Mouse (Mus musculus): ENCODE results near the gene Vipas39. TPM values are rescaled to one million over a fixed set of nuclear protein-coding genes. Genes with fewer than 3 reads are reported as not detected.

Gene Vipas39
- total and polyA plus RNA-seq, 2 experiments from 2014 or later, result 48.7 to 59.4 TPM

DNA sequence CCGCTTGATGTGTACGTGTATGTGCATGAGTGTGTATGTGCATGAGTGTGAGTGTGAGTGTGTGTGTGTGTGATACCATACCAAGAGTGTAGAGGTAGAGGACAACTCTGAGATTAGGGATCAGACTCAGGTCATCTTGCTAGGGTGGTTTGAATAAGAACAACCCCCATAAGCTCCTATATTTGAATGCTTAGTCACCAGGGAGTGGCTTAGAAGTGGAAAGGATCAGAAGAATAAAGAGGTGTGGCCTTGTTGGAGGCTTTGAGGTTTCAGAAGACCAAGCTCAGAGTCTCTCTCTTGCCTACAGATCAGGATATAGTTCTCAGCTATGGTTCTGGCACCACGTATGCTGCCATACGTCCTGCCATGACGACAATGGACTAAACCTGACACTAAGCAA, 9.4 kb downstream of the Vipas39 start:
- DNase-seq (ENCODE audit: low spot score) (no peak), ATAC-seq (ENCODE audit: low FRiP score) (no peak)
- H3K4me2 ChIP-seq (ENCODE audit: low read depth, low read length, poor library complexity, severe bottlenecking), result no peak overlapping the region
- no peaks in the 10 kb centered on the region for H3K4me1 ChIP-seq (ENCODE audit: insufficient read depth, low read length)
- H3K27me3 ChIP-seq (ENCODE audit: insufficient read depth, low read length), result no peaks in the 10 kb centered on the region
- no peak for TF ChIP-seq CTCF (IDR thresholded peaks at IDR 0.05)
- no peak overlapping the region for H3K9ac ChIP-seq (replicated peaks; ENCODE audit: low read length, poor library complexity, severe bottlenecking)
- peaks cover 63% of the 10 kb centered on the region for H3K36me3 ChIP-seq (ENCODE audit: insufficient read depth, low read length)
- no peaks in the 10 kb centered on the region for H3K9me3 ChIP-seq (ENCODE audit: low read length)
- H3K27ac ChIP-seq (ENCODE audit: low read depth, low read length), result no peak overlapping the region
- 92% methylated on average over 5 of the region's 5 CpGs for WGBS
- H3K4me3 ChIP-seq (ENCODE audit: low read depth, low read length), result no peak overlapping the region

DNA sequence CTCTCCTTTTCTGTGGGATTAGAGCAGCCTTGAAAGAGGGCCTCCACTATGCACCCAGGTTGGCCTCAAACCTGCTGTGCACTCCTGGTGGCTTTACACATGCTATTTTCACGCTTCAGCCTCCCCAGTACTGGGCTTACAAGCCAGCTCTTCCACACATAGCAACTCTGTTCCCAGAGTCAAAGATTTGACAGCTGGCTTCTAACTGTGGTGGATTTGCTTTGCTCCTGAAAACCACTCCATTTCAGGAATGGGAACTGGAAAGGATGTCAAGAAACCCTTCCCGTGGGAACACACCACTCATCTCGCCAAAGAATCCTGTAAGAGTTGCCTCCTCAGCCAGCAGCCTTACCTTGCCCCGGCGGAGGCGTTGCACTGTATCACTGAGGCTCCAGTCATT, 12.2 kb downstream of the Vipas39 start:
- H3K36me3 ChIP-seq (ENCODE audit: insufficient read depth, low read length), result peaks cover 75% of the 10 kb centered on the region
- ATAC-seq (ENCODE audit: low FRiP score) (no peak), DNase-seq (ENCODE audit: low spot score) (no peak)
- no peak overlapping the region for H3K27ac ChIP-seq (ENCODE audit: low read depth, low read length)
- no peaks in the 10 kb centered on the region for H3K4me1 ChIP-seq (ENCODE audit: insufficient read depth, low read length)
- no peak overlapping the region for H3K9ac ChIP-seq (replicated peaks; ENCODE audit: low read length, poor library complexity, severe bottlenecking)
- no peak overlapping the region for H3K4me2 ChIP-seq (ENCODE audit: low read depth, low read length, poor library complexity, severe bottlenecking)
- no peaks in the 10 kb centered on the region for H3K9me3 ChIP-seq (ENCODE audit: low read length)
- WGBS, result 92% methylated on average over 6 of the region's 6 CpGs
- H3K4me3 ChIP-seq (ENCODE audit: low read depth, low read length), result no peak overlapping the region
- no peaks in the 10 kb centered on the region for H3K27me3 ChIP-seq (ENCODE audit: insufficient read depth, low read length)
- no peak for TF ChIP-seq CTCF (IDR thresholded peaks at IDR 0.05)

DNA sequence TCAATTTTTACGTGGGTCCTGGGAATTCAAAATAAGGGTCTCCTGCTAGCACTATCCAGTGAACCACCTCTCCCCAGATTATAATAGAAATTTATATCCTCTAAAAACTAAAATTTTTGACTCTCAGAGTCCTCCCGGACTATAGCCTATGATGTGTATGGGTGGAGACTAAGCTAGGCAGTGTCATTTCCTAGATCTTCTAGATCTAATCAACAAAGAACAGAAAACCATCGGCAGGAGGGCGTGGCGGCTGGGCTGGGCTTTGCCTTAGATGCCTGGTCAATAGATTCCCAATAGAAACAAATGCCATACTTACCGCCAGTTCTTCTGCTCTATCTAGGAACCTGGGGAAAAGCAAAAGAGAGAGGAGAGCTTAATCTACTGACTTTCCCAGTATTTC, 15.9 kb downstream of the Vipas39 start:
- DNase-seq (ENCODE audit: low spot score) (no peak), ATAC-seq (ENCODE audit: low FRiP score) (no peak)
- Histone ChIP-seq H3K36me3 (ENCODE audit: insufficient read depth, low read length) (peaks cover 76% of the 10 kb centered on the region), H3K27ac (ENCODE audit: low read depth, low read length) (no peak overlapping the region), H3K27me3 (ENCODE audit: insufficient read depth, low read length) (no peaks in the 10 kb centered on the region), H3K4me3 (ENCODE audit: low read depth, low read length) (no peak overlapping the region), H3K9me3 (ENCODE audit: low read length) (no peaks in the 10 kb centered on the region), H3K9ac (replicated peaks; ENCODE audit: low read length, poor library complexity, severe bottlenecking) (no peak overlapping the region), H3K4me2 (ENCODE audit: low read depth, low read length, poor library complexity, severe bottlenecking) (no peak overlapping the region), H3K4me1 (ENCODE audit: insufficient read depth, low read length) (no peaks in the 10 kb centered on the region)
- whole genome bisulfite sequencing, result 96% methylated on average over 6 of the region's 6 CpGs
- TF ChIP-seq CTCF (IDR thresholded peaks at IDR 0.05), result no peak

DNA sequence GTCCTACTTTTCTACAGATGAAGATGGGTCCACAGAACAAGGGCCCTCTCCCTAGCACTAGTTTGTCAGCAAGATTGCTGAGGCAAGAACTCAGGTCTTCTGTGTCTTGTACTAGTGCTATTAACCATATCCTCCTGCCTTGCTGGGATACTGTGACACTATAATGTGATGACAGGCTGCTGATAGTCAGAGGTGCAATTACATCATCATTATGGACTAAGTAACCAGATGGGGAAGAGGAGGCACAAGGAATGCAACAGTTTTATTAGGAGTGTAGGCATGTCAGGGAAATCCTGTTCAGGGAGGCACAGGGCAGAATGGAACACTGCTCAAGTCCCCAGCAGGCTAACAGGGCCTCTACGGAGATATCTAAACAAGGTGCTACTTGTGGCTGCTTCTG, 27.4 kb downstream of the Vipas39 start, which contains the start of gene Noxred1:
Noxred1 (minus strand) TSS at position 101 of the 400 bp plus-strand sequence.
- no peaks in the 10 kb centered on the region for H3K9me3 ChIP-seq (ENCODE audit: low read length)
- no peak within 1 kb of the TSS for H3K4me3 ChIP-seq (ENCODE audit: low read depth, low read length)
- TF ChIP-seq CTCF (IDR thresholded peaks at IDR 0.05), result no peak
- peaks cover 41% of the 10 kb centered on the region for H3K36me3 ChIP-seq (ENCODE audit: insufficient read depth, low read length)
- no peaks in the 10 kb centered on the region for H3K27me3 ChIP-seq (ENCODE audit: insufficient read depth, low read length)
- H3K9ac ChIP-seq (replicated peaks; ENCODE audit: low read length, poor library complexity, severe bottlenecking), result no peak within 1 kb of the TSS
- no peak within 1 kb of the TSS for H3K27ac ChIP-seq (ENCODE audit: low read depth, low read length)
- 89% methylated on average over 1 of the region's 1 CpGs for WGBS
- ATAC-seq (ENCODE audit: low FRiP score) (no peak), DNase-seq (ENCODE audit: low spot score) (no peak)
- H3K4me1 ChIP-seq (ENCODE audit: insufficient read depth, low read length), result no peaks in the 10 kb centered on the region
- H3K4me2 ChIP-seq (ENCODE audit: low read depth, low read length, poor library complexity, severe bottlenecking), result no peak within 1 kb of the TSS

DNA sequence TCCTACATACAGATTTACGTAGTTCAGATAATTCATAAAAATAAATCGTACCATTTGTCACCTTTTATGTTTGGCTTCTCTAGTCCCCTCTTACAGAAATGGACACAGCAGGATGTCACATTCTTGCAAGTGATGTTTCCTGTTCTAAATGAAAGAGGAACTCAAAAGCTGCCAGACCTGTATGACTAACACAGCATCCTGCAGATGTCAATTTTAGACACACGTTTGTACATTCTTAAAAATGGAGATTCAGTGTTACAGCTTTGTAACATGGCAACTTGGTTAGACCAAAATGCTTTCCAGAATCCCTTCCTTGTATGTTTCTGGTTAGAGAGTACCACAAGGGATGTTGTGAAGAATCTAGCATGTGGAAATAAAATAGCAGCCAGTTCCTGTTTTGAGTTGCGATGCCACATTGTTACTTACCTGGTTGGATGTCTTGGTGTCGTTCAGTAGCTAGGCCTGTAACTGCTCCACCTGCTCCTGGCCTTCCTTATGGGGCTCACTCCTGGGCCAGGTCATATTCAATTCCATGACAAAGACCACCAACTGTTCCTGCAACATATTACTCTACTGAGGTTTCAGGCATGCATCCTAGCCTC, 29.1 kb downstream of the Vipas39 start:
- 89% methylated on average over 5 of the region's 5 CpGs for WGBS
- Histone ChIP-seq H3K9me3 (ENCODE audit: low read length) (no peaks in the 10 kb centered on the region), H3K27me3 (ENCODE audit: insufficient read depth, low read length) (no peaks in the 10 kb centered on the region), H3K27ac (ENCODE audit: low read depth, low read length) (no peak overlapping the region), H3K36me3 (ENCODE audit: insufficient read depth, low read length) (peaks cover 34% of the 10 kb centered on the region), H3K4me2 (ENCODE audit: low read depth, low read length, poor library complexity, severe bottlenecking) (no peak overlapping the region), H3K9ac (replicated peaks; ENCODE audit: low read length, poor library complexity, severe bottlenecking) (no peak overlapping the region), H3K4me3 (ENCODE audit: low read depth, low read length) (no peak overlapping the region), H3K4me1 (ENCODE audit: insufficient read depth, low read length) (no peaks in the 10 kb centered on the region)
- no peak for TF ChIP-seq CTCF (IDR thresholded peaks at IDR 0.05)
- ATAC-seq (ENCODE audit: low FRiP score) (no peak), DNase-seq (ENCODE audit: low spot score) (no peak)

DNA sequence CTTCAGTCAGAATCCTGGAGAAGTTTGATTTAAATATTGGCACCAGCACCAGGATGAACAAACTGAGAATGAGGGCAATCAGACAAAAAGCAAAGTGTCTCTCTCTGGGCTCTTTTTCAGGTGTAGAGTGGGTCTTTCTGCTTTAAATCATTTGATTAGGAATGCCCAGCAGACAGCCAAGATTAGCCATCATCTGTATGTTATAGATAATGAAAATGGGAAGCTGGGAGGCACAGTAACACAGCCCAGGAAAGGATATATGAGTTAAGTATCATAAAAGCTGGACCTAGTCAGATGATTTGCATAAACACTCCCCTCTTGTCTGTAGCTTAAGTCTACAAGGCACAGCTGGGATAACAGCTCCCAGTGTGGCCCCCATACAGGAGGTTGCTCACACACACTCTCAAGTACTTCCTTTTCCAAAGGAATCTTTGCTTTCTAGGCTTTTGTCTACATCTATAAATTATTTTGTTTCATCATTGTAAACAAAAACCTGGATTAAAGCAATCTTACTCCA, 35.6 kb downstream of the Vipas39 start:
- H3K4me2 ChIP-seq (ENCODE audit: low read depth, low read length, poor library complexity, severe bottlenecking), result no peak overlapping the region
- H3K27me3 ChIP-seq (ENCODE audit: insufficient read depth, low read length), result no peaks in the 10 kb centered on the region
- no peaks in the 10 kb centered on the region for H3K4me1 ChIP-seq (ENCODE audit: insufficient read depth, low read length)
- ATAC-seq (ENCODE audit: low FRiP score), result no peak
- no peak overlapping the region for H3K27ac ChIP-seq (ENCODE audit: low read depth, low read length)
- no peaks in the 10 kb centered on the region for H3K36me3 ChIP-seq (ENCODE audit: insufficient read depth, low read length)
- no peak for TF ChIP-seq CTCF (IDR thresholded peaks at IDR 0.05)
- H3K9ac ChIP-seq (replicated peaks; ENCODE audit: low read length, poor library complexity, severe bottlenecking), result no peak overlapping the region
- H3K4me3 ChIP-seq (ENCODE audit: low read depth, low read length), result no peak overlapping the region
- DNase-seq (ENCODE audit: low spot score), result no peak
- H3K9me3 ChIP-seq (ENCODE audit: low read length), result no peaks in the 10 kb centered on the region
